Mouse (Mus musculus) bone marrow macrophage, adult 2 months (primary cell): ENCODE measurements around the gene Ocel1.

ENCODE experiments used
- CTCF ChIP-seq: IDR thresholded peaks from 2 replicates; pipeline ENCODE4 v1.5.1; 2012; ENCODE audit warnings: low read depth, mild to moderate bottlenecking, low read length, moderate library complexity
- POLR2A ChIP-seq: IDR thresholded peaks from 2 replicates; pipeline ENCODE4 v1.6.1; 2012; ENCODE audit warnings: mild to moderate bottlenecking, low read depth, low read length, borderline replicate concordance

DNA sequence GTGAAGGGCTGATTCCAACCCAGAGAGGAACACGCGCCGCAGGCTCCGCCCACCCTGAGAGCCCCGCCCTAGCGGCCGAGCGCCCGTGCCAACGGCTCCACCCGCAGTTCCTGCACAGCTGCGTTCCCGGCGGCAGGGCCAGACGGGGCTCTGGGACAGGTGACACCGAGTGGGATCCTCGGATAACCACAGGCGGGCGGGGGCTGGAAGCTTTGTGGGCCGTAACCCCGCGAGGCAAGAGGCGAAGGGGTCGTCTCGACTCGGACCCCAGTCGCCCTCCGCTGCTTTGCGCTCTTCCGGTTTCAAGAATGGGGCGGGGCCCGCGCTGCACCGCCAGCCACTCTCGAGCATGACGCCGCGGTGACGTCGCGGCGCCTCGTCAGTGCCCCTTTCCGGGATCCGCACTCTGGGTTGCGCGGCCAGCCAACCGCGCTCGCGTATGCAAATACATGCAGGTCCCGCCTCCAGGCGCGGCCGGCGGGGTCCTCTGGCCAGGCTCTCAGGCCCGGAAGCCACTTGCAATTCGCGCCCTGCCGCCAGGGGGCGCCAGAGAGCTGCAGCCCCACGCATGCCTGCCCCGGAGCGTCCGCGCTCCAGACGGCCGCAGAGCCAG lies at the start of gene Ocel1:
- TF ChIP-seq CTCF: peak; percentile 83
- TF ChIP-seq POLR2A: 0 out of 2 replicates have a peak, but pooled peaks have one; percentile 35
